Mouse (Mus musculus): Measurements from ENCODE around the gene Phyhipl. TPM values are rescaled to one million over a fixed set of nuclear protein-coding genes. Genes with fewer than 3 reads are reported as not detected.

Phyhipl gene
- total and polyA plus RNA-seq, 2 experiments from 2014 or later: 0.19 TPM; not detected in 1

DNA sequence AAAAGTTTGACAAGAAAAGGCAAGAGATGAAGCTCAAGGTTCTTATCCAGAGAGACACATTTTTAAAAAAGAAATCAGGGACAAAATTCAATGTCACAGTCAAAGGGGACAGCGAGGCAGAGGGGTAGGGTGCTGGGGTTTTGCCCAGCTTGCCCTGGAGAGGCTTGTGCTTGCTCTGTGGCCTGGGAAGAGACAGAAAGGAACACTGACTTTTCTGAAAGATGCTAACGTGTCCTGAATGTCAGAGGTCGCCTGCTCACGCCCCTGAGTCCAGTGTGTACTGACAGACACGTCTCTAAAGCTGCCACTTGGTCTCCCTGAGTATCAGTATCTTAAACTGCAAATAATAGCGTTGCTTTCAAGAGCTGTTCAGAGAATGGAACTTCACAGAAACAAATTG is 507 bp upstream of the Phyhipl start:
- no peaks in the 10 kb centered on the region for H3K27me3 ChIP-seq (ENCODE audit: control insufficient read depth, insufficient read depth, low read length)
- H3K4me2 ChIP-seq (ENCODE audit: low read depth, low read length): no peak overlapping the region
- DNase-seq (ENCODE audit: low spot score): no peak
- H3K9ac ChIP-seq (replicated peaks; ENCODE audit: low read depth, low read length): no peak overlapping the region
- no peak for ATAC-seq (ENCODE audit: insufficient read depth, low read depth)
- TF ChIP-seq EP300 (IDR thresholded peaks at IDR 0.05; ENCODE audit: low read depth) (no peak), CTCF (IDR thresholded peaks at IDR 0.05; ENCODE audit: low read depth) (no peak)
- no peak overlapping the region for H3K4me3 ChIP-seq (ENCODE audit: low read depth, low read length)
- no peaks in the 10 kb centered on the region for H3K4me1 ChIP-seq (ENCODE audit: control insufficient read depth, insufficient read depth)
- H3K27ac ChIP-seq (ENCODE audit: low read depth): no peak overlapping the region
- WGBS: 53% methylated on average over 6 of the region's 6 CpGs
- H3K9me3 ChIP-seq (replicated peaks; ENCODE audit: control insufficient read depth, low read length): no peaks in the 10 kb centered on the region
- no peaks in the 10 kb centered on the region for H3K36me3 ChIP-seq (replicated peaks; ENCODE audit: control insufficient read depth, insufficient read depth, low read length)

DNA sequence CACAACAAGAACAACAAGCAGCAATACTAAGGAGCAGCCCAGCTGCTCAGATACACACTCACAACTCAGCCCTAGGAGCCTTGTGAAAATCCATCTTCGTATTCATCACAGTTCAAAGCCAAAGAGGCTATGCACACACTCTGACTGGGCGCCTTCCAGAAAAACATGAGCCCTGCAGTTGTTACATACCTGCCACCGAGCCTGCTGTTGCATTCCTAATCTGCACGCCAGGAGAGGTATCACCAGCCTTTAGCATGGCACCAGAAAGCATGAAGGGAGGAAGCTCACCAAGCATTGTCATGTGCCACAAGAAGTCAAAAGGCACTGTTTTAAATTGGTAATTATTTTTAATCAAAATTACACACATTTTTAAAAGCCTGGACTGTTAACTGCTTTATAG is 1.1 kb downstream of the Phyhipl start:
- DNase-seq (ENCODE audit: low spot score): no peak
- WGBS: 58% methylated on average over 4 of the region's 4 CpGs

DNA sequence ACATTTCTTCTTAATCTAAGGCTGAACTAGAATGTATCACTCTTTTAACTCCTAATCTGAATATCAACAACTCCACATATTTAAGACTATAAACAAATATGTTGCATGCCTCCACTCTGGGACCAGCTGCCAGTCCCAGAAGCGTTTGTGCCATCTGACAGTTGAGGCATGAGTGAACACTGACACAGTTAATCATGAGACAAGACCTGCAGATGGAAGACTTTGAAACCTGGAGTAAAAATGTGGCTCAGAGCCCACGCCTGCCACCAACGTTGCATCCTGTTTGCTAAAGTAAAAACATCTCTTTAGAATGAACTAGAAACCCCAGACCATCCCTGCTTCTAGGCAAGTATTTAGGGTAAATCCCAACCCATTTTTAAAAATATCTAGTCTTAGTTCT is 1.6 kb downstream of the Phyhipl start:
- Histone ChIP-seq H3K27ac (ENCODE audit: low read depth) (no peak overlapping the region), H3K27me3 (ENCODE audit: control insufficient read depth, insufficient read depth, low read length) (no peaks in the 10 kb centered on the region), H3K9ac (replicated peaks; ENCODE audit: low read depth, low read length) (no peak overlapping the region), H3K4me3 (ENCODE audit: low read depth, low read length) (no peak overlapping the region), H3K4me1 (ENCODE audit: control insufficient read depth, insufficient read depth) (no peaks in the 10 kb centered on the region), H3K36me3 (replicated peaks; ENCODE audit: control insufficient read depth, insufficient read depth, low read length) (no peaks in the 10 kb centered on the region), H3K4me2 (ENCODE audit: low read depth, low read length) (no peak overlapping the region), H3K9me3 (replicated peaks; ENCODE audit: control insufficient read depth, low read length) (no peaks in the 10 kb centered on the region)
- ATAC-seq (ENCODE audit: insufficient read depth, low read depth) (no peak), DNase-seq (ENCODE audit: low spot score) (no peak)
- 59% methylated on average over 3 of the region's 3 CpGs for WGBS
- TF ChIP-seq CTCF (IDR thresholded peaks at IDR 0.05; ENCODE audit: low read depth): no peak
- no peak for TF ChIP-seq EP300 (IDR thresholded peaks at IDR 0.05; ENCODE audit: low read depth)

More for the DNA sequence above, 1.1 kb downstream of the Phyhipl start:
- no peaks in the 10 kb centered on the region for H3K4me1 ChIP-seq (ENCODE audit: control insufficient read depth, insufficient read depth)
- no peaks in the 10 kb centered on the region for H3K27me3 ChIP-seq (ENCODE audit: control insufficient read depth, insufficient read depth, low read length)
- H3K27ac ChIP-seq (ENCODE audit: low read depth): no peak overlapping the region
- H3K9me3 ChIP-seq (replicated peaks; ENCODE audit: control insufficient read depth, low read length): no peaks in the 10 kb centered on the region
- H3K9ac ChIP-seq (replicated peaks; ENCODE audit: low read depth, low read length): no peak overlapping the region
- no peak overlapping the region for H3K4me3 ChIP-seq (ENCODE audit: low read depth, low read length)
- no peak overlapping the region for H3K4me2 ChIP-seq (ENCODE audit: low read depth, low read length)
- no peak for TF ChIP-seq CTCF (IDR thresholded peaks at IDR 0.05; ENCODE audit: low read depth)
- no peak for ATAC-seq (ENCODE audit: insufficient read depth, low read depth)
- H3K36me3 ChIP-seq (replicated peaks; ENCODE audit: control insufficient read depth, insufficient read depth, low read length): no peaks in the 10 kb centered on the region

DNA sequence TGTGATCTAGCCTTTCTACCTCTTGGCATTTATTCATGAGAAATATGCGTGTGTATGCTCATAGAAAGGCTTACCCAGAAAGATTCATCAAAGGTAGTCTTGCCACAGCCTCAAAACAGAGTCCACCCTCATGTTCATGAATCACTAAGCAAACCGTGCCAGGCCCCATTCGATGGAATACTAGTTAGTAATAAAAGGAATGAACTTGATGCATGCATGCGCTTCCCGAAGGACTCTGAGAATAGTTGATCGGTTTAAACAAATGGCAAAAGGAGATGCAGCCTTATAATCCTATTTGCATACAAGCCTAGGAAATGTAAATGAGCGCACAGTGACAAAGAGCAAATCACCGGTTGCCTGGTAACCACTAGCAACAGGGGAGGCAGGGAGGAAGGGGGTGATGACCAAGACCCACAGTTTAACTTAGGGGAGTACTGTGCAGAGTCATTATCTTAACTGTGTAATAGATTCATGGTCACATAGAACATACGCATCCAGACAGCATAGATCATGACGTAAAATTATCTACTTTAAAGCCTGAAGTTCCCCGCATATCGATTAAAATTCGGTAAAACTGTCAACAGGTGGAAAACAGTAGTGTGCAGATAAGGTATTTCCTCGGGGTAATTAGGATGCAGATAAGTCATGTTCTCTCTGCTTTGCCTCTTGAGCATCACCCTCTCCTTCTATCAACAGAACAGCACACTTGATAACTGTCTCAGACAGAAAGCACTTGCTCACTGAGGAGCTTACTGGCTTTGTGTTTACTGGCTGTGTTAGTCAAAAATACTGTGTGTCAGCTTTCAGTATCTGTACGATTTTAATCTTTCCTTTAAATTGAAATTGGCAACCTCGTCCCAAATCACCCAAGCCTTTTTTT is 3.8 kb downstream of the Phyhipl start:
- H3K4me3 ChIP-seq (ENCODE audit: low read depth, low read length): no peak overlapping the region
- no peaks in the 10 kb centered on the region for H3K4me1 ChIP-seq (ENCODE audit: control insufficient read depth, insufficient read depth)
- TF ChIP-seq CTCF (IDR thresholded peaks at IDR 0.05; ENCODE audit: low read depth): no peak
- TF ChIP-seq EP300 (IDR thresholded peaks at IDR 0.05; ENCODE audit: low read depth): no peak
- ATAC-seq (ENCODE audit: insufficient read depth, low read depth) (no peak), DNase-seq (ENCODE audit: low spot score) (no peak)
- H3K27me3 ChIP-seq (ENCODE audit: control insufficient read depth, insufficient read depth, low read length): no peaks in the 10 kb centered on the region
- H3K9ac ChIP-seq (replicated peaks; ENCODE audit: low read depth, low read length): no peak overlapping the region
- no peaks in the 10 kb centered on the region for H3K9me3 ChIP-seq (replicated peaks; ENCODE audit: control insufficient read depth, low read length)
- no peak overlapping the region for H3K4me2 ChIP-seq (ENCODE audit: low read depth, low read length)
- WGBS: 38% methylated on average over 16 of the region's 16 CpGs
- no peak overlapping the region for H3K27ac ChIP-seq (ENCODE audit: low read depth)
- no peaks in the 10 kb centered on the region for H3K36me3 ChIP-seq (replicated peaks; ENCODE audit: control insufficient read depth, insufficient read depth, low read length)

DNA sequence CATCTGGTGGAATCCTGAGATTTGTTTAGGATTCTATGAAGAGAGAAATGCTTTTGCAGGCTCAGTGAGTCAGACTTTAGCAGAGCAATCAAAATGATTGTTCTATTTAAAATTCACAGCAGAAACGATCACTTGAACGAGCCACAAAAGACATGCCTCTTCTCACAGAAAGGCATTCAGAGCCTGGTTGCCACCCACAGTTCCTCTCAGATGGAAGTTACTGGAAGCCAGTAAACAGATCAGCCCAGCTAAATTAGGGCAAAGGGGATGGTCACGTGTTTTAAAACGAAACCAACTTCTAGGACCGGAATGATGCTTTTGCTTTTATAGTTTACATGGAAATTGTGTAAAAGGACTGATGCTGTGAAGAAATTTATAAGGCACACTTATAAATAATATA is 6.9 kb downstream of the Phyhipl start:
- H3K4me3 ChIP-seq (ENCODE audit: low read depth, low read length): no peak overlapping the region
- no peaks in the 10 kb centered on the region for H3K9me3 ChIP-seq (replicated peaks; ENCODE audit: control insufficient read depth, low read length)
- no peaks in the 10 kb centered on the region for H3K4me1 ChIP-seq (ENCODE audit: control insufficient read depth, insufficient read depth)
- H3K27me3 ChIP-seq (ENCODE audit: control insufficient read depth, insufficient read depth, low read length): no peaks in the 10 kb centered on the region
- ATAC-seq (ENCODE audit: insufficient read depth, low read depth) (no peak), DNase-seq (ENCODE audit: low spot score) (no peak)
- H3K36me3 ChIP-seq (replicated peaks; ENCODE audit: control insufficient read depth, insufficient read depth, low read length): no peaks in the 10 kb centered on the region
- H3K4me2 ChIP-seq (ENCODE audit: low read depth, low read length): no peak overlapping the region
- no peak overlapping the region for H3K9ac ChIP-seq (replicated peaks; ENCODE audit: low read depth, low read length)
- 66% methylated on average over 5 of the region's 5 CpGs for WGBS
- TF ChIP-seq CTCF (IDR thresholded peaks at IDR 0.05; ENCODE audit: low read depth) (no peak), EP300 (IDR thresholded peaks at IDR 0.05; ENCODE audit: low read depth) (no peak)
- no peak overlapping the region for H3K27ac ChIP-seq (ENCODE audit: low read depth)

DNA sequence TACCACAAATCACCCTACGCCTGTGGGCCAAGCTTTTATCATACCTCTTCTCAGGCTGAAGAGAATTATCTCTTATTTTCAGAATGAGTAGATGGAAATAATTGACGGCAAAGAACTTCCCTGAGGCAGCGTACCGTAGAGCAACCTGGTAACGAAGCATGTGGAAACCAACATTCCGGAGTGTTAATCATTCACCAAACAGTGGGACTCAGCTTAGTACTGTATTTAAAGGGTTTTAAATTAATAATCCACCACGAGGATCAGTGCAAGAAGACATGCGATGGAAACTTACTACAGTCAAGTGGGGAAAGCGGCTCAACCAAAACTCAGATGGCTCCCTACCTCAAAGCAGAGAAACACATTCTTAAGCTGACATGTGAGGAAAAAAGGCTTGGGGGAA is 12.6 kb downstream of the Phyhipl start:
- no peak overlapping the region for H3K9ac ChIP-seq (replicated peaks; ENCODE audit: low read depth, low read length)
- 80% methylated on average over 9 of the region's 9 CpGs for WGBS
- no peak overlapping the region for H3K27ac ChIP-seq (ENCODE audit: low read depth)
- no peak overlapping the region for H3K4me3 ChIP-seq (ENCODE audit: low read depth, low read length)
- ATAC-seq (ENCODE audit: insufficient read depth, low read depth) (no peak), DNase-seq (ENCODE audit: low spot score) (no peak)
- H3K4me2 ChIP-seq (ENCODE audit: low read depth, low read length): no peak overlapping the region
- H3K9me3 ChIP-seq (replicated peaks; ENCODE audit: control insufficient read depth, low read length): no peaks in the 10 kb centered on the region
- TF ChIP-seq EP300 (IDR thresholded peaks at IDR 0.05; ENCODE audit: low read depth) (no peak), CTCF (IDR thresholded peaks at IDR 0.05; ENCODE audit: low read depth) (no peak)
- H3K36me3 ChIP-seq (replicated peaks; ENCODE audit: control insufficient read depth, insufficient read depth, low read length): no peaks in the 10 kb centered on the region
- H3K27me3 ChIP-seq (ENCODE audit: control insufficient read depth, insufficient read depth, low read length): no peaks in the 10 kb centered on the region
- no peaks in the 10 kb centered on the region for H3K4me1 ChIP-seq (ENCODE audit: control insufficient read depth, insufficient read depth)
